Mouse (Mus musculus): Measurements from ENCODE around the gene Tnn.

Gene Tnn

GRCm38 (mm10) chr1:160043271-160043975 lies 110.0 kb downstream of the Tnn start:
- DNase-seq (ENCODE audit: low spot score), result no peak

GRCm38 (mm10) chr1:160042351-160042750 lies 111.0 kb downstream of the Tnn start:
- DNase-seq (ENCODE audit: low spot score), result no peak

GRCm38 (mm10) chr1:160041264-160041775 lies 112.1 kb downstream of the Tnn start:
- DNase-seq (ENCODE audit: low spot score), result no peak

GRCm38 (mm10) chr1:160039951-160040645 lies 113.3 kb downstream of the Tnn start:
- no peak for DNase-seq (ENCODE audit: low spot score)

- DNase-seq (ENCODE audit: low spot score), result no peak
Measured at GRCm38 (mm10) chr1:160036996-160037521, 116.3 kb downstream of the Tnn start.

GRCm38 (mm10) chr1:160035561-160035960 lies 117.8 kb downstream of the Tnn start:
- DNase-seq (ENCODE audit: low spot score), result no peak
